Mouse (Mus musculus): Measurements from ENCODE around the gene Eps15.
"Not testable (repeated sequence)": the region's sequence is repeated elsewhere in the genome, so short reads cannot be mapped to it uniquely, and the experiment has no call there.

Eps15 gene

DNA sequence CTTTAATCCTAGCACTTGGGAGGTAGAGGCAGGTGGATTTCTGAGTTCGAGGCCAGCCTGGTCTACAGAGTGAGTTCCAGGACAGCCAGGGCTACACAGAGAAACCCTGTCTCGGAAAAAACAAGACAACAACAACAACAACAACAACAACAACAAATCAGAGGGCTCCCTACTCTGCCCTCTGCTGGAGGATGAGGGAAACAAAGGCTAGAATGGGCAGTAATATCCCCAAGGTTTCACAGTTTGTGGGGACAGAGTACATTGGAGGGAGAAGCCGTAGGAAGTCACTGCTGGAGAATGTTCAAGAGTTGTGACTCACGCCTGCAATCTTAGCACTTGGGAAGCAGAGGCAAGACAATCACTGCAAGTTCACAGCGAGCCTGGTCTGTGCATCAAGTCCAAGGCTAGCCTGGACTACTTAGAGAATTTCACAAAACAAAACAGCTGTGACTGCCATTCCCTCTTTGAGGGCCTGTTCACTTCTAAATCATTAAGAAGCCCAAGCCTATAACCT, 121.2 kb downstream of the Eps15 start:
- DNase-seq (ENCODE audit: low spot score) = no peak

GRCm38 (mm10) chr4:109404908-109405307, 124.8 kb downstream of the Eps15 start:
- not testable (repeated sequence) for DNase-seq (ENCODE audit: low spot score)

DNA sequence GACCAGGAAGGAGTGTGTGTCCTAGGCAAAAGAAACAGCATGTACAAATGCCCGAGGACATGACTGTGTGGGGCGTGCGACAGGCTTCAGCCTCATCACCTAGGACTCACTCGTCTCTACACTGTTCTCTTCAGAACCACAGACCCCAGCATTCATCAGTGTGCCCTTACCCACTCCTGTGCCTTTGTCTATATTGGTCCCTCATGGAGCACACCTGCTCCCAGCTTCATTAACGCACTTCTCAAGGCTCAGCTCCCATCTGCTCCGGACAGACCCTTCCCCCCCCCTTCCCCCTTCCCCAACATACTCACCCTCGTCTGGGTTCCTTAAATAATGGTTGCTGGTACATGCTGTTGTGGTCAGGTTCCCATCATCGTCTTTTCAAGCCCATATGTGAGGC, 125.3 kb downstream of the Eps15 start:
- DNase-seq (ENCODE audit: low spot score) = no peak

GRCm38 (mm10) chr4:109406054-109406485, 126.0 kb downstream of the Eps15 start:
- no peak for DNase-seq (ENCODE audit: low spot score)

DNA sequence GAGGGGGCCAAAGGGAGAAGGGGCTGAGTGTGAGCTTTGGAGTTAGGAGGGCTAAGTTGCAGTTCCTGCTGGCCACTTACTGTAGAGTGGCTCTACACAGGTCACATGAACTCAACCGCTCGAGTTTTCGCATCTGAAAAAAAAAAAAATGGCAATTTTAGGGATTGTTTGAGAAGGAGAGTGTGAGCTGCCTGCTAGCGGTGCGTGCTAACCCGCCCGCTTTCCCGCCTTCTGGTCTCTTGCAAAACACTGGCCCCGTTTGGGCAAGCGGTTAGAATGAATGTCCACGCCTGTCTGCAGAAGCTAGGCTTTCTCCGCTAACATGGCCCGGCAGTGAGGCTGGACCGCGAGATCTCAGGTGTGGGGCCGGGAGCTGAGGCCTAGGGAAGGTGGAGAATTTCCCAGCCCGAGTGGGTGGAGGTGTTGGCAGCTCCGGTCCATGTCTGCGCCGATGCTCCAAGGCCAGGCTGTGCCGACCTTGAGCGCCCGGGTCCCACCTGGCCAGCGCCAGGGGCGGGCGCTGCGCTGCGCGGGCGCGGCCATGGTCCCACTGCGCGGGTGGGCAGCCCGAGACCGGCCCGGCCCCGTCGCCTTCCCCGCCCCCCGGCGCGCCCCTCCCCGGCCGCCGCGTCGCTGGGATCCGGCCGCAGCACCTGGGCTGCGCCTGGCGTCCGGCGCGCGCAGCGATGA, 126.6 kb downstream of the Eps15 start, which contains the start of gene Ttc39a:
Gene Ttc39a (plus strand): TSS at position 138 of the 690 bp plus-strand sequence.
- DNase-seq (ENCODE audit: low spot score) = peak; percentile 33

- no peak for DNase-seq (ENCODE audit: low spot score)
Measured at GRCm38 (mm10) chr4:109407176-109407520, 127.1 kb downstream of the Eps15 start.

GRCm38 (mm10) chr4:109407701-109408485, 127.8 kb downstream of the Eps15 start:
- DNase-seq (ENCODE audit: low spot score) = no peak

GRCm38 (mm10) chr4:109410681-109411376, 130.8 kb downstream of the Eps15 start:
- DNase-seq (ENCODE audit: low spot score) = no peak

DNA sequence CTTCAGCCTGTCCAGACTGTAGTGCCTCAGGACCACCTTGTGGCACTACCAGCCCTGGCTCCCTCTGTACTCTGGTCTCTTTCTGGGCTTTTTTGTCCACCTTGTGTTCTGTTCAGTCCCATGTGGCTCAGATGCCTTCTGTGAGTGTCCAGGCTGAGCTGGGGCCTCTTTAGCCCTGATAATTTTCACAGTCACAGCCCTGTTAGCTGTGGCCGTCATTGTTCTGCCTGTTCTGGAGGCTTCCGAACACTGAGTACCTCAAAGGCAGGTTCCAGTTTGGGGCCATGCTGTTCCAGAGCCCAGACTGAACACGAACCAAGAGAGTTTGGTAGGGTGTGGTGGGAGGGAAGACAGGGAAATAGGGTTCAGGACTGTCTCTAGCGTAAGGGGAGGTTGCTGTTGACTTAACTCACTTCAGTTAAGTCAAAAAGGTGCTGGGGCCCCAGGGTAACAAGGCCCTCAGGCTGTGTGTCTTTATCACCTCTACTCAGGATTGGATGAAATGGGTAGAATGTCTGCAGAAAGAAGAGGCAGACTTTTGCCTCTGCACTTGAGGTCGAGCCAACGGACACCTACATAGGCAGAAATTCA, 131.4 kb downstream of the Eps15 start:
- DNase-seq (ENCODE audit: low spot score) = no peak

- DNase-seq (ENCODE audit: low spot score) = no peak
Measured at GRCm38 (mm10) chr4:109412233-109412632, 132.2 kb downstream of the Eps15 start.

DNA sequence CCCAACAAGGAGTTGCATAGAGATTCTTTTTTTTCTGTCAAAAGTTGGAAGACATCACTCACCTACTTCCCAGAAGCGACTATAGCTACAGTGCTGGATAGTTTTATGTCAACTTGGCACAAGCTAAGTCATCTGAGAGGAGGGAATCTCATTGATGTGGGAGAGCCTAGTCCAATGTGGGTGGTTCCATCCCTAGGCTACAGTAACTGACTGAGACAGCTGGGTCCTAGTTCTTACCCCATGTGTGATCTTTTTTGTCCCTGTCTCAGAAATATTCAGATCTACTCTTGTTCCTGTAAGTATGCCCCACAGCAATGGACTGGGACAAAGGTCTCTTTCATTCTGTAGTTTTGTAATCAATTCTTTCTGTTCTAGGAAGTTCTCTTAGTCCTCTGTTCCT, 137.9 kb downstream of the Eps15 start:
- no peak for DNase-seq (ENCODE audit: low spot score)

DNA sequence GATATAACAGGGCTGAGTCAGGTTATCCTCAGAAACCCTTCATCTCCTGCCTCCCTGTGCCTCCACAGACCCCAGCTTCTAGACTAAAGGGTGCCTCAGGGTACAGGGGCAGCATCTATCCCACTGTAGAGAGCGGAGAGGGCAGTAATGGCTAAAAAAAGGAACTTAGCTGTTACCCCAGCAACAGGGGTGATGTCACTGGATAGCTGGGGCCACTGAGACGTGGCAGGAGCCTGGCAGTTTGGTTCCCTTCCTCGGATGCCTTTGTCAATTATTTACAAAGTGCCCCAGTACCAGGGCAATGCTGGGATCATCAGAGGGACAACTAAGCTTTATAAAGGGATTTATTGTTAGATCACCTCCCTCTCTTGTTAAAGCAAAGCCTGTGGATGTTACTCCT, 138.9 kb downstream of the Eps15 start:
- DNase-seq (ENCODE audit: low spot score) = no peak

- DNase-seq (ENCODE audit: low spot score) = no peak
Measured at GRCm38 (mm10) chr4:109419563-109419962, 139.5 kb downstream of the Eps15 start.

DNA sequence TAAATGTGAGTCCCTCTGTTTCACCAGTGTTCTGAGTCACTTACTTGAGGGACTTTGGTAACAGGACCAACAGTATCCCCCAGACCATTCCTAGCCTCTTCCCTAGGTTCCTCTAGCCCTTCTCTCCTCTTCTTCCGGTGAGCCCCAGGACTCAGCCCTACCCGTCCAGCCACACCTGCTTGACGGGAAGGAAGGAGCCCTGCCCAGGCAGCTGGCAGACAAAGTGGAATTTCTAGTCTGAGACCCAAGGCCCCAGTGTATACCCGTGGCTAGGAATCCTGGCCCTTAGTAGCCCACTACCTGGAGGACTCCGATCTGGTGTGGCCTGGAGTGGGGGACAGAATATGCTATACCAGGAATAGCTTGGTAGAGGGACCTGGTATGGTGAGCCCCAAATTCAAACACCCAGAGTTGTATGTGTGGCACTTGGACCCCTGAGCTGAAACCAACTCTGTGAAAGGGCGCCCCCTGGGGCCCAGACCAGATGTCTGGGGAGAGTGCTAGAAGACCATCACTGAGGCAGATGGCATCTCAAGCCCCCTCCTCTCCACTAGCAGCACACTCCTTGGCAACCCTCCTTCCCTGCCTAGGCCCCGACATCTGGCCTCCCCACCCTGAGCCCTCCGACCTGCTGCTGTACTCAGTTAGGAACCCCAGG, 140.2 kb downstream of the Eps15 start:
- DNase-seq (ENCODE audit: low spot score) = no peak

DNA sequence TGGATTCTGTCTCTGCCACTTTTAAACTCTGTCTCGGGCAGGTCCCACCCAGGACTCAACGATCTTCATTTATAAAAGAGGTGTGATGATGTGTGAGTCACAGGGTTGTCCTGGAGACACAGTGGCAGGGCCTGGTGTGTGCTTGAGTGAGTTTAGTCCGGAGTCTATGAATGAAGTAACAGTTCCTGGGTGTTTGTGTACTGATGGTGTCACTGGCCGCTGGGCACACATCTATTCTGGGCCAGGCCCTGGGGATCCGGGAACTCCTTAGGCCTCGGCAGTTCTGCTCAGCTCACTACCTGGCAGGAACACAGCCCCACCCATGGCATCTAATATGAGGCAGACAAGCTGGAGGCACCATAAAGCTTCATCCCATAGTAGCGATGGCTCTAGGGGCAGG, 141.5 kb downstream of the Eps15 start:
- no peak for DNase-seq (ENCODE audit: low spot score)

GRCm38 (mm10) chr4:109422436-109422835, 142.4 kb downstream of the Eps15 start:
- no peak for DNase-seq (ENCODE audit: low spot score)

DNA sequence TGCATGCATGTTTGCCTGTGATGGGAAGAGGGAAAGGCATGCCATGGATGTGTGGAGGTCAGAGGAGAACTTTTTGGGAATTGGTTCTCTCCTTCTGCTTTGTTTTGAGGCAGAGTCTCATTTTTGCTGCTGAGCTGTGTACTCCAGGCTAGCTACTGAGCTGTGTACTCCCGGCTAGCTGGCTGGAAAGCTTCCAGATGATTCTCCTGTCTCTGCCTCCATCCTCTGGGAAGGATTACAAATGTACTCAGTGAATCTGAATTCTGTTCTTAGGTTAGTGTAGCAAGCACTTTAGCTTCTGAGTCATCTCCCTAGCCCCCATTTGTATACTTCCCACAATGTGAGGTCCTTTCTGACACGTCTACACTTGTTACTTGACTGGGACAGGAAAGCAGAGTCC, 143.4 kb downstream of the Eps15 start:
- DNase-seq (ENCODE audit: low spot score) = no peak

DNA sequence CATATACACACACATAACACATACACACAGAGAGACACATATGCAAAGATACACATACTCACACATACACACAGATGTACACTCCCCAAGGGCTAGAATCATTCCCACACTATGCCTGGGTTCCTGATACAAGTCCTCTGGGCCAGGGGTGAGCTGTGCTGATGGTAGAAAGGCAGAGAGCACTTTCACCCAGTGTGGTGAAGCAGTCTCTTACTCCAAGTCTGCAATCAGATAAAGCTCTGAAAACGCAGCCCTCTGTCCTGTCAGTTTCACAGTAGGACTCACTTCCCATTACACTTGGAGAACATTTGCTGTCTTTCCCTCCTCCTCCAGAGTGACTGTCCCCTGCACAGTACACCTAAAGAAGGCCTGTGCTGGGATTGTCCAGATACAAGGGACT, 147.0 kb downstream of the Eps15 start:
- no peak for DNase-seq (ENCODE audit: low spot score)

GRCm38 (mm10) chr4:109430250-109430649, 150.2 kb downstream of the Eps15 start:
- no peak for DNase-seq (ENCODE audit: low spot score)

GRCm38 (mm10) chr4:109430854-109431253, 150.8 kb downstream of the Eps15 start:
- no peak for DNase-seq (ENCODE audit: low spot score)

GRCm38 (mm10) chr4:109432668-109433375, 152.8 kb downstream of the Eps15 start:
- no peak for DNase-seq (ENCODE audit: low spot score)

Measured in ovary, postnatal 10 days (tissue).